Mouse (Mus musculus): ENCODE measurements around the gene Batf. TPM values are rescaled to one million over a fixed set of nuclear protein-coding genes. Genes with fewer than 3 reads are reported as not detected.
A peak's percentile ranks its signal among the peaks of the same experiment; 100 is the strongest.

Batf gene
- polyA plus RNA-seq, 1 experiment: 0.06 TPM

- Histone ChIP-seq H3K27me3 (ENCODE audit: control insufficient read depth, insufficient read depth, insufficient read length) (peaks cover 20% of the 10 kb centered on the region), H3K79me3 (ENCODE audit: low read depth) (no peaks in the 10 kb centered on the region), H3K36me3 (ENCODE audit: control insufficient read depth, insufficient read depth) (no peaks in the 10 kb centered on the region), H3ac (ENCODE audit: control insufficient read depth, insufficient read length, low read depth) (peak overlapping the region; percentile 63), H3K79me2 (ENCODE audit: control insufficient read depth, insufficient read depth) (no peaks in the 10 kb centered on the region), H3K4me3 (ENCODE audit: insufficient read depth, poor library complexity, severe bottlenecking) (no peak overlapping the region)
- TF ChIP-seq USF1 (IDR thresholded peaks at IDR 0.05; ENCODE audit: low read depth) (no peak), MYOG (IDR thresholded peaks at IDR 0.05; ENCODE audit: control insufficient read depth, extremely low read depth, insufficient read length) (no peak), CTCF (IDR thresholded peaks at IDR 0.05; ENCODE audit: control insufficient read depth, insufficient read depth, insufficient read length) (no peak), MYOD1 (IDR thresholded peaks at IDR 0.05; ENCODE audit: control insufficient read depth, insufficient read length, low read depth) (no peak), FOSL1 (IDR thresholded peaks at IDR 0.05; ENCODE audit: insufficient read depth, low read length, poor library complexity, severe bottlenecking) (no peak), MAX (IDR thresholded peaks at IDR 0.05) (no peak), CEBPB (IDR thresholded peaks at IDR 0.05; ENCODE audit: low read depth) (no peak)
These were observed 60.3 kb downstream of the Batf start for GRCm38 (mm10) chr12:85746696-85747219.

DNA sequence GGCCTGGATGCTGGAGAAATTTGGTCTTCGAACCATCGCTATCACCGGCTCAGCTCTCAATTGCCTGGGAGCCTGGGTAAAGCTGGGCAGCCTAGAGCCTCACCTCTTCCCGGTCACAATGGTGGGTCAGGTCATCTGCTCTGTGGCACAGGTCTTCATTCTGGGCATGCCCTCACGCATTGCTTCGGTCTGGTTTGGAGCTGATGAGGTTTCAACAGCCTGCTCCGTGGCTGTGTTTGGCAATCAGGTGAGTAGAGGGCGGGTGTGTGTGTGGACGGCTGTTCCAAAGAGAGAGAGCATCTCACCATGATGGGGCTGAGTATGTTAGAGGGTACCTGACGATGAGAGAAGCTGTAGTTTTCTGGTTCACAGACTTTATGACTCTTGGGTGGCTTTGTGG is 60.9 kb downstream of the Batf start:
- Histone ChIP-seq H3ac (ENCODE audit: control insufficient read depth, insufficient read length, low read depth) (no peak overlapping the region), H3K36me3 (ENCODE audit: control insufficient read depth, insufficient read depth) (no peaks in the 10 kb centered on the region), H3K79me2 (ENCODE audit: control insufficient read depth, insufficient read depth) (no peaks in the 10 kb centered on the region), H3K4me3 (ENCODE audit: insufficient read depth, poor library complexity, severe bottlenecking) (no peak overlapping the region), H3K27me3 (ENCODE audit: control insufficient read depth, insufficient read depth, insufficient read length) (peaks cover 16% of the 10 kb centered on the region), H3K79me3 (ENCODE audit: low read depth) (no peaks in the 10 kb centered on the region)
- TF ChIP-seq MYOD1 (IDR thresholded peaks at IDR 0.05; ENCODE audit: control insufficient read depth, insufficient read length, low read depth): no peak
- TF ChIP-seq MAX (IDR thresholded peaks at IDR 0.05): no peak
- TF ChIP-seq FOSL1 (IDR thresholded peaks at IDR 0.05; ENCODE audit: insufficient read depth, low read length, poor library complexity, severe bottlenecking): no peak
- TF ChIP-seq CEBPB (IDR thresholded peaks at IDR 0.05; ENCODE audit: low read depth): no peak
- no peak for TF ChIP-seq USF1 (IDR thresholded peaks at IDR 0.05; ENCODE audit: low read depth)
- no peak for TF ChIP-seq CTCF (IDR thresholded peaks at IDR 0.05; ENCODE audit: control insufficient read depth, insufficient read depth, insufficient read length)
- TF ChIP-seq MYOG (IDR thresholded peaks at IDR 0.05; ENCODE audit: control insufficient read depth, extremely low read depth, insufficient read length): no peak

DNA sequence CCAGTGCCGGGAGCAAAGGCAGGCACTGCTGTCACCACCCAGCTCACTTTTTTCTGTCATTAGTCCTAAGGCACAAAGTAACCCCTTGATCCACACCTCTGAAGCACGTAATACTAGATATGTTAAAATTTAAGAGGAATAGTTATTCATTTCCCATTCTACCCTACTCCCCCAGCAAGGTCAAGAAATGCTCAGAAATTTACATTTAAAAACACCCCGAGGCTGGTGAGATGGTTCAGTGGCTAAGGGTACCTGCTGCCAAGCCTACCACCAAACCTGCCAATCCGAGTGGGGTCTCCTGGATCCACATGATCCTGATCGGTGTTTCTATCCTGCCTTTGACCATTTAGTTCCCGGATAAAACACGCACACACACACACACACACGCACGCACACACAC is 63.4 kb downstream of the Batf start:
- H3K36me3 ChIP-seq (ENCODE audit: control insufficient read depth, insufficient read depth): no peaks in the 10 kb centered on the region
- TF ChIP-seq MYOD1 (IDR thresholded peaks at IDR 0.05; ENCODE audit: control insufficient read depth, insufficient read length, low read depth) (no peak), FOSL1 (IDR thresholded peaks at IDR 0.05; ENCODE audit: insufficient read depth, low read length, poor library complexity, severe bottlenecking) (no peak), MYOG (IDR thresholded peaks at IDR 0.05; ENCODE audit: control insufficient read depth, extremely low read depth, insufficient read length) (no peak), MAX (IDR thresholded peaks at IDR 0.05) (no peak), USF1 (IDR thresholded peaks at IDR 0.05; ENCODE audit: low read depth) (no peak), CEBPB (IDR thresholded peaks at IDR 0.05; ENCODE audit: low read depth) (no peak), CTCF (IDR thresholded peaks at IDR 0.05; ENCODE audit: control insufficient read depth, insufficient read depth, insufficient read length) (no peak)
- no peaks in the 10 kb centered on the region for H3K79me2 ChIP-seq (ENCODE audit: control insufficient read depth, insufficient read depth)
- H3K79me3 ChIP-seq (ENCODE audit: low read depth): no peaks in the 10 kb centered on the region
- peaks cover 15% of the 10 kb centered on the region for H3K27me3 ChIP-seq (ENCODE audit: control insufficient read depth, insufficient read depth, insufficient read length)
- no peak overlapping the region for H3K4me3 ChIP-seq (ENCODE audit: insufficient read depth, poor library complexity, severe bottlenecking)
- no peak overlapping the region for H3ac ChIP-seq (ENCODE audit: control insufficient read depth, insufficient read length, low read depth)

- Histone ChIP-seq H3K79me3 (ENCODE audit: low read depth) (no peaks in the 10 kb centered on the region), H3K4me3 (ENCODE audit: insufficient read depth, poor library complexity, severe bottlenecking) (no peak overlapping the region), H3K36me3 (ENCODE audit: control insufficient read depth, insufficient read depth) (no peaks in the 10 kb centered on the region), H3K27me3 (ENCODE audit: control insufficient read depth, insufficient read depth, insufficient read length) (peaks cover 8% of the 10 kb centered on the region), H3K79me2 (ENCODE audit: control insufficient read depth, insufficient read depth) (no peaks in the 10 kb centered on the region), H3ac (ENCODE audit: control insufficient read depth, insufficient read length, low read depth) (no peak overlapping the region)
- TF ChIP-seq CTCF (IDR thresholded peaks at IDR 0.05; ENCODE audit: control insufficient read depth, insufficient read depth, insufficient read length) (no peak), FOSL1 (IDR thresholded peaks at IDR 0.05; ENCODE audit: insufficient read depth, low read length, poor library complexity, severe bottlenecking) (no peak), MAX (IDR thresholded peaks at IDR 0.05) (no peak), MYOG (IDR thresholded peaks at IDR 0.05; ENCODE audit: control insufficient read depth, extremely low read depth, insufficient read length) (no peak), CEBPB (IDR thresholded peaks at IDR 0.05; ENCODE audit: low read depth) (no peak), MYOD1 (IDR thresholded peaks at IDR 0.05; ENCODE audit: control insufficient read depth, insufficient read length, low read depth) (no peak), USF1 (IDR thresholded peaks at IDR 0.05; ENCODE audit: low read depth) (no peak)
These were observed 65.6 kb downstream of the Batf start for GRCm38 (mm10) chr12:85752116-85752515.

DNA sequence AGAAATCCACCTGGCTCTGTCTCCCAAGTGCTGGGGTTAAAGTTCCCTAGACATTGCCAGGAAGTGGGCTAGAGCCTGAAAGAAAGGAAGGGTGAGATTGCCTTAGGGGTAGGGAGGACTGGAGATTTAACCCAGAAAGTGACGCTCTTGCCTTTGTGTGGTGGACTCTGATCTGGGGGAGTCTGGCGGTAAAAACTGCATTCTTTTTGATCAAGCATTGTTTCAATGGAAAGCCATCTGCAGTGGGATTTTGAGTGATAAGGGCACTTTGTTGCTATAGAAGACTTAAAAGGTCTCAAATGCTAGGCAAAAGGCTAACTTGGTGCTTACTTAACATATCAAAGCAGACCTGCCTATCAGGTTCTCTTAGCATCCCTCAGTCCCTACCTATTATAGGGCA is 66.8 kb downstream of the Batf start:
- TF ChIP-seq FOSL1 (IDR thresholded peaks at IDR 0.05; ENCODE audit: insufficient read depth, low read length, poor library complexity, severe bottlenecking) (no peak), MYOG (IDR thresholded peaks at IDR 0.05; ENCODE audit: control insufficient read depth, extremely low read depth, insufficient read length) (no peak), CTCF (IDR thresholded peaks at IDR 0.05; ENCODE audit: control insufficient read depth, insufficient read depth, insufficient read length) (no peak), CEBPB (IDR thresholded peaks at IDR 0.05; ENCODE audit: low read depth) (no peak), USF1 (IDR thresholded peaks at IDR 0.05; ENCODE audit: low read depth) (no peak), MYOD1 (IDR thresholded peaks at IDR 0.05; ENCODE audit: control insufficient read depth, insufficient read length, low read depth) (no peak), MAX (IDR thresholded peaks at IDR 0.05) (no peak)
- H3K4me3 ChIP-seq (ENCODE audit: insufficient read depth, poor library complexity, severe bottlenecking): no peak overlapping the region
- no peaks in the 10 kb centered on the region for H3K79me2 ChIP-seq (ENCODE audit: control insufficient read depth, insufficient read depth)
- H3ac ChIP-seq (ENCODE audit: control insufficient read depth, insufficient read length, low read depth): no peak overlapping the region
- no peaks in the 10 kb centered on the region for H3K79me3 ChIP-seq (ENCODE audit: low read depth)
- H3K27me3 ChIP-seq (ENCODE audit: control insufficient read depth, insufficient read depth, insufficient read length): peaks cover 6% of the 10 kb centered on the region
- no peaks in the 10 kb centered on the region for H3K36me3 ChIP-seq (ENCODE audit: control insufficient read depth, insufficient read depth)

All from C2C12 (cell line).